Mouse (Mus musculus): ENCODE results near the gene 2210408I21Rik.

DNA sequence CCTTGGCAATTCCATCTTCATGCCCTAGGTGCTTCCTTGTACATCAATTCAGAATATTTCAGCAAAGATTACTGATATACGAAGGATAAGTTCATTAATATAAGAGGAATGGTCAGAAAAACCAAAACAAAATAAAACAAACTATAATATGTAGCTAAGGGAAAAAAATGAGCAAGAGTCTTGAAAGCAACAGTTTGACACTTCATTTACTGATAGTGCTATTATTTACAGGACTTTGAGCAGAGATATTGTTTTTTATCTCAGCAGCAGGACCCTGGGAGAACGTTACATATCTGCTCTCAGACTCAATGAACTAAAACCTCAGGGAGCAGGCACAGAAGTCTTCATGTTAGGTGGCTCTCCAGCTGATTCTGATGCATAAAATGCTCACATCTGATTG is 85.7 kb downstream of the 2210408I21Rik start:
- TF ChIP-seq CTCF (IDR thresholded peaks at IDR 0.05; ENCODE audit: insufficient read depth, low read depth, low read length) (no peak), POLR2A (IDR thresholded peaks at IDR 0.05; ENCODE audit: insufficient read depth, low read depth, low read length) (no peak)
